Mouse (Mus musculus): ENCODE data around the gene Mrc2. TPM values are rescaled to one million over a fixed set of nuclear protein-coding genes. Genes with fewer than 3 reads are reported as not detected.

Gene Mrc2
- total RNA-seq, 4 experiments from 2014 or later: 9.8 to 13.3 (median 13.0) TPM

GRCm38 (mm10) chr11:105350643-105351042 is 58.2 kb downstream of the Mrc2 start:
- DNase-seq (ENCODE audit: low spot score): no peak

- no peak for DNase-seq (ENCODE audit: low spot score)
Measured at GRCm38 (mm10) chr11:105352152-105352551, 59.7 kb downstream of the Mrc2 start.

GRCm38 (mm10) chr11:105352954-105353890 is 60.8 kb downstream of the Mrc2 start:
- DNase-seq (ENCODE audit: low spot score): peak; percentile 92

- no peak for DNase-seq (ENCODE audit: low spot score)
Measured at GRCm38 (mm10) chr11:105353891-105354280, 61.4 kb downstream of the Mrc2 start.

- no peak for DNase-seq (ENCODE audit: low spot score)
Measured at GRCm38 (mm10) chr11:105356301-105356700, 63.9 kb downstream of the Mrc2 start.

GRCm38 (mm10) chr11:105362041-105362765 is 69.8 kb downstream of the Mrc2 start:
- no peak for DNase-seq (ENCODE audit: low spot score)

- DNase-seq (ENCODE audit: low spot score): peak; percentile 74
Measured at GRCm38 (mm10) chr11:105362946-105363597, 70.6 kb downstream of the Mrc2 start.

GRCm38 (mm10) chr11:105363598-105364385 is 71.3 kb downstream of the Mrc2 start:
- peak; percentile 68 for DNase-seq (ENCODE audit: low spot score)

GRCm38 (mm10) chr11:105364386-105365065 is 72.1 kb downstream of the Mrc2 start:
- DNase-seq (ENCODE audit: low spot score): peak; percentile 71

GRCm38 (mm10) chr11:105365611-105366010 is 73.2 kb downstream of the Mrc2 start:
- no peak for DNase-seq (ENCODE audit: low spot score)

GRCm38 (mm10) chr11:105366051-105366450 is 73.6 kb downstream of the Mrc2 start:
- no peak for DNase-seq (ENCODE audit: low spot score)

GRCm38 (mm10) chr11:105367163-105367562 is 74.7 kb downstream of the Mrc2 start:
- DNase-seq (ENCODE audit: low spot score): no peak

GRCm38 (mm10) chr11:105368833-105369232 is 76.4 kb downstream of the Mrc2 start:
- DNase-seq (ENCODE audit: low spot score): no peak

GRCm38 (mm10) chr11:105369526-105370386 is 77.3 kb downstream of the Mrc2 start:
- no peak for DNase-seq (ENCODE audit: low spot score)

GRCm38 (mm10) chr11:105371818-105372217 is 79.4 kb downstream of the Mrc2 start:
- no peak for DNase-seq (ENCODE audit: low spot score)

GRCm38 (mm10) chr11:105373881-105374280 is 81.4 kb downstream of the Mrc2 start:
- DNase-seq (ENCODE audit: low spot score): no peak

GRCm38 (mm10) chr11:105374526-105375175 is 82.2 kb downstream of the Mrc2 start:
- DNase-seq (ENCODE audit: low spot score): no peak

- no peak for DNase-seq (ENCODE audit: low spot score)
Measured at GRCm38 (mm10) chr11:105375821-105376235, 83.4 kb downstream of the Mrc2 start.

GRCm38 (mm10) chr11:105385266-105385665 is 92.8 kb downstream of the Mrc2 start:
- no peak for DNase-seq (ENCODE audit: low spot score)

Measured in heart, adult 8-10 months (tissue).